Mouse (Mus musculus): ENCODE data around the gene Chodl.
A peak's percentile ranks its signal among the peaks of the same experiment; 100 is the strongest.

Chodl gene

DNA sequence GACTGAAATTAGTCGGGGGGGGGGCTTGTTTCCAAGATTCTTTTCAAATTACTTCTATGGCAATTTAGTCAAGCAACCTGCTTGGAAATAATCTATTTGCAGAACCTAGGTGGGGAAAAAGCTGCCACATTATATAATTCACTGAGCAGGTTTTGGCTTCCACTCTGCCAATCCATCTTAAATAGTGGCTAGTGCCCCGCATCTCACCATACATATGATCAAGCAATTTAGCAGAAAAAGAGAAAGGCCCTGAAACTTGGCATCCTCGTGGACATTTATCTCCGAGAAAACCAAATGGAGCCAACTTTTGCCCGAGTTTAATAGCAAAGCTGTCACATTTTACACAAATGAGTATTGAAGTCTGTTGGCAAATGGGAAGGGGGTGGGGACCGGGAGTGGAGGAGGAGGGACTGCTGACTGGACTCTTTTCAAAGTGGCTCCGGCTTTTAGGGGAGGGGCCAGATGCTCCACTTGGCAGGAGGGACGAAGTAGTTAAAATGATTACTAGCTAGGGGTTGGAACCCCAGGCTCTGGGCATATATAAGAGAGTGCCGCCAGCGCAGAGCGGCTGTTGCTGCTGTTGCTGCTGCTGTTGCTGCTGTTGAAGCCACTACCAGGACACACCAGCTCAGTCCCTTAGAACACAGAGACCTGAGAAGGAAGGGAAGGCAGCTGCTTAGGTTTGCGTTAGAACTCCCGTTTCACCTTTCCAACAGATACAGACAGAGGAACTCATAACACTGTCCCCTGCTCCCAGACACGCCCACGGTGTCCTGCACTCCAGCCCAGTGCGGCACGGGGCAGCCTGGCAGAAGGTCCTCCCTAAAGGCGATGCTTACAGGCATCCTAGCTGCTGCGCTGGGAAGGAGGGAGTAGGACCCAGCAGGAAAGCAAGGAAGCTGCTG, at the start of gene Chodl:
Chodl (plus strand) TSS at position 567 of the 905 bp plus-strand sequence.
- DNase-seq (ENCODE audit: extremely low read depth, low read depth, low spot score): no peak

GRCm38 (mm10) chr16:78922644-78923043, 8.1 kb upstream of the Chodl start:
- DNase-seq (ENCODE audit: extremely low read depth, low read depth, low spot score): no peak

GRCm38 (mm10) chr16:78931287-78932025, 708 bp downstream of the Chodl start:
- no peak for DNase-seq (ENCODE audit: extremely low read depth, low read depth, low spot score)

GRCm38 (mm10) chr16:78934298-78934697, 3.5 kb downstream of the Chodl start:
- no peak for DNase-seq (ENCODE audit: extremely low read depth, low read depth, low spot score)

GRCm38 (mm10) chr16:78937755-78938154, 7.0 kb downstream of the Chodl start:
- DNase-seq (ENCODE audit: extremely low read depth, low read depth, low spot score): no peak

DNA sequence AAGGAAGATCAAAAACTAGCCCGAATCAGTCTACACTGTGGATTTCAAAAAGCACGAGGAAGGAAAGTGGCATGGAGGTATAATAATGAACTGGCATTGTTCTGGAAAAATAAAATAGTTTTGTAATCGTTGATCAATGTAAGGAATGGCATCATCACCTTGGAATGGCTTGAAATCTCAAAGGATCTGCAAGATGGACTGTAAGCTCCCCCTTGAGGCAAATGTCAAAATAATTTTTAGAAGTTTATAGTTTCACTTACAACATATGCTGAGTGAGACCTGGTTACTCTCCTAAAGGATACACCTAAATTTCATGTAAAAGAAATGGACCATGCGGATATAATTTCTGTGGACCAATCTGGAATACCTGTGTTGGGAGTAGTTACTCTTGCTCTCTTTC, 19.6 kb downstream of the Chodl start:
- DNase-seq (ENCODE audit: extremely low read depth, low read depth, low spot score): peak; percentile 8

DNA sequence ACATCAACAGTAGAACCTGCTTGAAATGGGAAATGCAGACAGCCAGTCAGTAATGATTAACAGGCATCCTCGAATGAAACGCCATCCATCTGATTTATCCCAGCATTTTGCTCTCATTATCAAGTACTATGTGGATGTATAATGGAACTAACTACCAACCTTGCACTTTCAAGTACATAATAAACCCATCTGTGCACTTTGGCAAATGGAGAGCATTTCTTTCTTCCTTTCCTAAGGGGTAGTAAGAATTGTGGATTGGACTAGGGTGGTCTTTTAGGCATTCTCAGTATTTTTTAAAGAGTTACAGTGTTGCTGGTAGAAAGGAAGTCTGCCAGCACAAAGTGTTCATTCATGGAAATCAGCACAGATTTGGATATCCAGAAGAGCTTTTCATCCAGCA, 26.7 kb downstream of the Chodl start:
- DNase-seq (ENCODE audit: extremely low read depth, low read depth, low spot score): no peak

GRCm38 (mm10) chr16:78969091-78969731, 38.5 kb downstream of the Chodl start:
- no peak for DNase-seq (ENCODE audit: extremely low read depth, low read depth, low spot score)

- no peak for DNase-seq (ENCODE audit: extremely low read depth, low read depth, low spot score)
Measured at GRCm38 (mm10) chr16:78974099-78974498, 43.4 kb downstream of the Chodl start.

DNA sequence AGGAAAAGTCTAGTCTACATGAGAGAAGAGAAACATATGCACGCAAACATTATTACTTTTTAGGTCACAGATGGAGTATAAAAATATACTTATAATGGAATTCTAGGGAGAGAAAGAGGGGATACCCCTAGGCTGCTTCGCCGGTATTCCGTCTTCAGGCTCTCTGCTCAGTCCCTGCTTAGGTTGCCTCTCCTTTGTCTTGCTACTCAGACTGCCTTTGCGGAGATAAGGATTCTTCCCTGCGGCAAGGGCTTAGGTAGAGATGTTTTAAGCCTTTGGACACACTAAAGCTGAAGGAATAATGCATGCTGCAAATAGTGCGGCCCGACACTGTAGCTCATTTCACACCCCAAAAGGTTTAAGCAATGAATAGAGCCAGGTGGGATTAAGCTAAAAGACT, 45.6 kb downstream of the Chodl start:
- no peak for DNase-seq (ENCODE audit: extremely low read depth, low read depth, low spot score)
